Mouse (Mus musculus) small intestine, adult 2 months (tissue): Measurements from ENCODE around the gene Ift81.

Source experiments
- CTCF ChIP-seq: fragments of 200-500 bp; IDR thresholded peaks from 2 replicates; pipeline ENCODE4 v1.5.1; 2012; ENCODE audit warnings: low read depth, mild to moderate bottlenecking, control low read depth, inconsistent platforms, low read length, moderate library complexity, mixed read lengths; ENCODE audit not compliant: insufficient replicate concordance, insufficient read length; ENCODE audit errors: extremely low read depth
- POLR2A ChIP-seq: fragments of 200-500 bp; IDR thresholded peaks from 2 replicates; pipeline ENCODE4 v1.6.1; 2012; ENCODE audit warnings: low read depth, mild to moderate bottlenecking, control low read depth, inconsistent platforms, low read length, moderate library complexity

- no peak for TF ChIP-seq CTCF
- no peak for TF ChIP-seq POLR2A
These were observed 103.6 kb downstream of the Ift81 start for GRCm38 (mm10) chr5:122510651-122511157.
